Mouse (Mus musculus) CH12.LX (cell line): ENCODE results near the gene Fam222b.

Source experiments
- EP300 ChIP-seq: IDR thresholded peaks from 2 replicates; pipeline ENCODE4 v1.6.1; 2011; ENCODE audit warnings: low read length, improper control_type of control experiment
- ZMIZ1 ChIP-seq: IDR thresholded peaks from 2 replicates; pipeline ENCODE4 v1.6.1; 2012; ENCODE audit warnings: low read depth, mild to moderate bottlenecking, inconsistent platforms, low read length, improper control_type of control experiment

DNA sequence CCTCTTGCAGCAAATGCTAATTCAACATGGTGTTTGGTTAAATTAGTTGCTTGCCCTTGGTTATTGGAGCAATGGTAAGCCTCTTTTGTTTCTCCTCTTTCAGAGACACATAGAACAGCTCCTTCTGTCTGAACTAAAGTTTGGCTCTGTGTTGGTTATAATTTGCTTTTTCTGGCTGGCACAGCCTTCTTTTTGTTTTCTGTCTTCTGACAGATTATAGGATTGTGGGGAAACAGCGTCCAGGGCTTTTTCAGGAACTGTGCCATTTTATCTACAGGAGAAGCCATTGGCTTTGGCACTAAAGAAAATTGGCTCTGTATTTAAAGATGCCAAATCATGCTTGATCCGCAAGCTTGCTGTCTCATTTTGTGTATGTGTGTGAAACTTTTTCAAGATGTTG, 19.2 kb downstream of the Fam222b start:
- no peak for TF ChIP-seq EP300
- TF ChIP-seq ZMIZ1 = no peak
